Comparison of ENCODE assay signal across 7 mouse cellular contexts in genomic region chr3:87974381-87974987, GRCm38 (mm10). TPM values are rescaled to one million over a fixed set of nuclear protein-coding genes. Genes with fewer than 3 reads are reported as not detected.
DNase-seq lines count a peak whose midpoint lies in the region; ATAC-seq and TF ChIP-seq lines count a peak whose summit lies in the region.

No protein-coding gene starts in this region.

- H3K27me3 ChIP-seq in embryonic facial prominence, embryonic 15.5 days = peaks cover 17% of the 10 kb centered on the region
- H3K27me3 ChIP-seq in hindbrain, embryonic 13.5 days = peaks cover 13% of the 10 kb centered on the region; the same call in 1 of the 2 replicates
- no peaks in the 10 kb centered on the region for H3K27me3 ChIP-seq in myocyte (ENCODE audit: control insufficient read depth, insufficient read depth, insufficient read length)

- H3K27ac ChIP-seq in embryonic facial prominence, embryonic 15.5 days (replicated peaks) = no peak overlapping the region
- H3K27ac ChIP-seq in hindbrain, embryonic 13.5 days = peak overlapping the region; percentile 83

- 30% methylated on average over 12 of the region's 12 CpGs for WGBS in embryonic facial prominence, embryonic 15.5 days
- WGBS in hindbrain, embryonic 13.5 days = 9% methylated on average over 12 of the region's 12 CpGs

- no peak for ATAC-seq in embryonic facial prominence, embryonic 15.5 days (ENCODE audit: insufficient number of reproducible peaks, low FRiP score, low TSS enrichment, low read depth)
- peak; percentile 46 for ATAC-seq in hindbrain, embryonic 13.5 days (ENCODE audit: low FRiP score)

- 0 out of 2 replicates have a peak, but pooled peaks cover 4% of the 10 kb centered on the region for H3K36me3 ChIP-seq in embryonic facial prominence, embryonic 15.5 days
- H3K36me3 ChIP-seq in hindbrain, embryonic 13.5 days = peaks cover 15% of the 10 kb centered on the region; the same call in 1 of the 2 replicates
- H3K36me3 ChIP-seq in myocyte (ENCODE audit: control insufficient read depth, insufficient read depth) = peaks cover 44% of the 10 kb centered on the region

- peak overlapping the region; percentile 98 for H3ac ChIP-seq in myocyte (ENCODE audit: control insufficient read depth, insufficient read length)

- peak; percentile 47 for DNase-seq in adrenal gland, adult 8-10 months
- no peak for DNase-seq in layer of hippocampus, postnatal 10 days (ENCODE audit: low spot score in 2 of 2)
- DNase-seq in B cell, adult 2 months = no peak
- no peak for DNase-seq in T-cell, adult 2 months (ENCODE audit: low spot score)

- H3K4me1 ChIP-seq in embryonic facial prominence, embryonic 15.5 days = peaks cover 49% of the 10 kb centered on the region
- H3K4me1 ChIP-seq in hindbrain, embryonic 13.5 days (replicated peaks) = peaks cover 49% of the 10 kb centered on the region

- no peak overlapping the region for H3K9ac ChIP-seq in embryonic facial prominence, embryonic 15.5 days
- H3K9ac ChIP-seq in hindbrain, embryonic 13.5 days = peak overlapping the region; percentile 84

- peaks cover 57% of the 10 kb centered on the region for H3K79me2 ChIP-seq in myocyte (ENCODE audit: control insufficient read depth, insufficient read depth)

- peak overlapping the region; percentile 94; the same call in 1 of the 2 replicates for H3K4me2 ChIP-seq in embryonic facial prominence, embryonic 15.5 days (replicated peaks)
- peak overlapping the region; percentile 95 for H3K4me2 ChIP-seq in hindbrain, embryonic 13.5 days
- H3K4me2 ChIP-seq in myocyte (ENCODE audit: low read depth) = peak overlapping the region; percentile 82

- TF ChIP-seq POLR2A in myocyte (IDR thresholded peaks at IDR 0.05; ENCODE audit: insufficient read length, low read depth) = peak; percentile 1

- peak overlapping the region; percentile 53; the same call in 1 of the 2 replicates for H3K4me3 ChIP-seq in embryonic facial prominence, embryonic 15.5 days (replicated peaks)
- peak overlapping the region; percentile 60 for H3K4me3 ChIP-seq in hindbrain, embryonic 13.5 days
- H3K4me3 ChIP-seq in myocyte = peak overlapping the region; percentile 100

- H3K9me3 ChIP-seq in embryonic facial prominence, embryonic 15.5 days (replicated peaks) = no peaks in the 10 kb centered on the region
- no peaks in the 10 kb centered on the region for H3K9me3 ChIP-seq in hindbrain, embryonic 13.5 days

TF ChIP-seq in myocyte, 11 proteins besides CTCF, POLR2A, EP300 and RAD21:
- TF ChIP-seq MYOG (IDR thresholded peaks at IDR 0.05; ENCODE audit: control insufficient read depth in 1 of 3, insufficient read depth in 1 of 3, insufficient read length in 2 of 3, low read depth in 2 of 3) (peak in 1 of 3 experiments; percentile 18), POLR2AphosphoS2 (IDR thresholded peaks at IDR 0.05; ENCODE audit: insufficient read length, low read depth) (peak; percentile 22), TCF3 (IDR thresholded peaks at IDR 0.05; ENCODE audit: insufficient read length, low read depth) (no peak), USF1 (IDR thresholded peaks at IDR 0.05; ENCODE audit: low read depth) (no peak), MYOD1 (IDR thresholded peaks at IDR 0.05; ENCODE audit: control insufficient read depth in 1 of 3, insufficient read length in 2 of 3, low read depth in 2 of 3) (peak in 1 of 3 experiments; percentile 0)

RNA-seq across cellular contexts. Expression of gene Nes, which starts 3.6 kb away (rescaled TPM):
- 10 to 100 TPM in 1 of 4 experiments, 1 to 10 TPM in 3; 4.3 to 14.4 (median 6.8) TPM for total RNA-seq in adrenal gland, adult 8-10 months (2022)
- 41.9 and 57.3 TPM in 2 replicates for polyA plus RNA-seq in embryonic facial prominence, embryonic 15.5 days (2015; fragmentation: Nextera tagmentation; extraction: Ambion mirVana)
- polyA plus RNA-seq in hindbrain, embryonic 13.5 days (2015; fragmentation: Nextera tagmentation; extraction: Ambion mirVana) = 49.5 and 55.3 TPM in 2 replicates
- polyA plus RNA-seq in myocyte (2012; fragmentation: generic; extraction: Trizol) = 268 TPM
- 10 to 100 TPM; 14.7 to 18.5 TPM for total RNA-seq in layer of hippocampus, postnatal 10 days (2021)

RNA-seq across cellular contexts. Expression of gene Bcan, which starts 25.5 kb away (rescaled TPM):
- 100 to 1,000 TPM in 2 of 4 experiments, 10 to 100 TPM in 2; 83.1 to 117 (median 106) TPM for total RNA-seq in adrenal gland, adult 8-10 months (2022)
- polyA plus RNA-seq in embryonic facial prominence, embryonic 15.5 days (2015; fragmentation: Nextera tagmentation; extraction: Ambion mirVana) = 0.38 and 0.61 TPM in 2 replicates
- polyA plus RNA-seq in hindbrain, embryonic 13.5 days (2015; fragmentation: Nextera tagmentation; extraction: Ambion mirVana) = 35.8 and 39.8 TPM in 2 replicates
- polyA plus RNA-seq in myocyte (2012; fragmentation: generic; extraction: Trizol) = 0.06 TPM
- 100 to 1,000 TPM; 350 to 399 TPM for total RNA-seq in layer of hippocampus, postnatal 10 days (2021)

RNA-seq across cellular contexts. Expression of gene Crabp2, which starts 26.0 kb away (rescaled TPM):
- total RNA-seq in adrenal gland, adult 8-10 months (2022) = 1 to 10 TPM in 1 of 4 experiments, under 1 TPM in 2, not detected in 1; 0.31 to 1.0 (median 0.35) TPM
- polyA plus RNA-seq in embryonic facial prominence, embryonic 15.5 days (2015; fragmentation: Nextera tagmentation; extraction: Ambion mirVana) = 200 and 206 TPM in 2 replicates
- 145 and 148 TPM in 2 replicates for polyA plus RNA-seq in hindbrain, embryonic 13.5 days (2015; fragmentation: Nextera tagmentation; extraction: Ambion mirVana)
- polyA plus RNA-seq in myocyte (2012; fragmentation: generic; extraction: Trizol) = 67.6 TPM
- total RNA-seq in layer of hippocampus, postnatal 10 days (2021) = 1 to 10 TPM; 2.0 to 6.4 TPM

RNA-seq across cellular contexts. Expression of gene Rrnad1, which starts 44.0 kb away (rescaled TPM):
- total RNA-seq in adrenal gland, adult 8-10 months (2022) = 10 to 100 TPM; 18.6 to 27.6 (median 21.9) TPM
- 19.8 and 22.4 TPM in 2 replicates for polyA plus RNA-seq in embryonic facial prominence, embryonic 15.5 days (2015; fragmentation: Nextera tagmentation; extraction: Ambion mirVana)
- 19.3 and 20.7 TPM in 2 replicates for polyA plus RNA-seq in hindbrain, embryonic 13.5 days (2015; fragmentation: Nextera tagmentation; extraction: Ambion mirVana)
- polyA plus RNA-seq in myocyte (2012; fragmentation: generic; extraction: Trizol) = 7.0 TPM
- 10 to 100 TPM; 18.1 to 26.4 TPM for total RNA-seq in layer of hippocampus, postnatal 10 days (2021)

RNA-seq across cellular contexts. Expression of gene Isg20l2, which starts 44.4 kb away (rescaled TPM):
- total RNA-seq in adrenal gland, adult 8-10 months (2022) = 10 to 100 TPM; 17.9 to 20.0 (median 19.5) TPM
- 54.5 and 56.2 TPM in 2 replicates for polyA plus RNA-seq in embryonic facial prominence, embryonic 15.5 days (2015; fragmentation: Nextera tagmentation; extraction: Ambion mirVana)
- 40.1 and 40.7 TPM in 2 replicates for polyA plus RNA-seq in hindbrain, embryonic 13.5 days (2015; fragmentation: Nextera tagmentation; extraction: Ambion mirVana)
- 19.4 TPM for polyA plus RNA-seq in myocyte (2012; fragmentation: generic; extraction: Trizol)
- total RNA-seq in layer of hippocampus, postnatal 10 days (2021) = 10 to 100 TPM; 17.1 to 19.0 TPM

Comparison
In these comparisons a context has a peak if more than half of its experiments do, and no peak if none do; other contexts are left out.
1. RNA of gene Bcan, which starts 25.5 kb away (polyA plus RNA-seq): 35.8 to 39.8 TPM in hindbrain, embryonic 13.5 days; 0.38 to 0.61 TPM in embryonic facial prominence, embryonic 15.5 days and 0.06 TPM in myocyte (single experiment); every median in the first group is over 10 times any median in the second.
2. Peak in every context shown above with its lines, with median percentiles within 50 percentile points of each other: H3K4me2 ChIP-seq and H3K4me3 ChIP-seq.